Mouse (Mus musculus): ENCODE data around the gene Gpr4.

Gene Gpr4

DNA sequence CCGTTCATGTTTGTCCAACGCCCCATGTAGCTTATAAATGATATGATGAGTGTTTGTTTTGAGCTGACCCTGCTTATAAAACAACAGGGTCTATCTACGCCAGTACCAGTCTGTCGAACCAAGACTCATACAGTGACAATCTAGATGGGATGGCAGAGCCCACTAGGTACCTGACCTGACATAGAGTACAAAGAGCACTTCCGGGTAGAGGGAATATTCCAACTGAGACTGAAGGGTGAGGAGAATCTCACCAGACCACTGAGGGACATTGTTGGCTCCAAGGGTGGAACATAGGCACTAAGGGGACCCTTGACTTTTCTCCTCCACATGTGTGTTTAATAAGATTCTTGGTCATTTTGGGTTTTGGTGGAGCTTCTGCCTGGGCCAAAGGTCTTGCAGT, 17.1 kb downstream of the Gpr4 start:
- DNase-seq (ENCODE audit: low spot score) = no peak

DNA sequence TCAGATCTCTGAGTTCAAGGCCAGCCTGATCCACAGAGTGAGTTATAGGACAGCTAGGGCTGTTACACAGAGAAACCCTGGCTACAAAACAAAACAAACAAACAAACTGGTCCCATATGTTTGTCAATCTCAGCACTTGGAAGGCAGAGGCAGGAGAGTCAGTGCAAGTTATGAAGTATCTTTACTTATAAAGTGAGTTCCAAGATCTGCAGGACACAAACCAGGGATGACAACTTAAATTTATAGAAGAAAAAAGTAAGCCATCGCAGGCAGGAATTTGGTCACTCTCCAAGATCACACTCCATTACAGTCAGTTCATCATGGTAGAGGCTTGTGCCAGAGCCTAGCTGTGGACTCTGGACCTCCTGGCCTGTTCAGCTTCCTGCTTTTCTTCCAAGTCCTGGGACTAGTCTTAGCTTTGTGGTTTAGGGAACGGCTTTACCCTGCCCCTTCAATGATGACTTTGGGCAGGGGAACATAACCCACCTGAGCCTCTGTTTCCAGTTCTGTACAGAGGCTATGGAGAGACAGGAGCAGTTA, 17.8 kb downstream of the Gpr4 start:
- DNase-seq (ENCODE audit: low spot score) = no peak

GRCm38 (mm10) chr7:19230899-19231298, 18.6 kb downstream of the Gpr4 start:
- DNase-seq (ENCODE audit: low spot score) = no peak

GRCm38 (mm10) chr7:19231849-19232248, 19.5 kb downstream of the Gpr4 start:
- DNase-seq (ENCODE audit: low spot score) = no peak

DNA sequence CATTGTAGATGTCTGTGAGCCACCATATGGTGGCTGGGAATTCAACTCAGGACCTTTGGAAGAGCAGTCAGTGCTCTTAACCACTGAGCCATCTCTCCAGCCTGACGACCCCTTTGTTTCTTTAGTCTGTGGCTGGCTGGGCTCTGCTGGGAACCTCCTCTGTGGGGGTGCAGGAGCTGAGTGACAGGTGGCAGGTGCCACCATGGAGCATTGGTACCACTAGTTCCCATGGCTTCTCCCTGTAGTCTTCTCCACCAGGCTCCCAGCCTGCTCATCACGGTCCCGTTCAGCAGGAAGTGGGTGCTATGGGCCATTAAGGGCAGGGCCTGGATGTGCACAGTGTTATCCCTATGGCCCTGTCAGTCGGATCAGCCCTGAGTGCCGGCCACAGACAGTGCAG, 22.3 kb downstream of the Gpr4 start:
- DNase-seq (ENCODE audit: low spot score) = no peak

GRCm38 (mm10) chr7:19235092-19235671, 22.8 kb downstream of the Gpr4 start:
- DNase-seq (ENCODE audit: low spot score) = no peak

- no peak for DNase-seq (ENCODE audit: low spot score)
Measured at GRCm38 (mm10) chr7:19236411-19236810, 24.1 kb downstream of the Gpr4 start.

GRCm38 (mm10) chr7:19238344-19238743, 26.0 kb downstream of the Gpr4 start:
- no peak for DNase-seq (ENCODE audit: low spot score)

GRCm38 (mm10) chr7:19239423-19239822, 27.1 kb downstream of the Gpr4 start:
- peak; percentile 88 for DNase-seq (ENCODE audit: low spot score)

GRCm38 (mm10) chr7:19239986-19240385, 27.6 kb downstream of the Gpr4 start:
- DNase-seq (ENCODE audit: low spot score) = no peak

DNA sequence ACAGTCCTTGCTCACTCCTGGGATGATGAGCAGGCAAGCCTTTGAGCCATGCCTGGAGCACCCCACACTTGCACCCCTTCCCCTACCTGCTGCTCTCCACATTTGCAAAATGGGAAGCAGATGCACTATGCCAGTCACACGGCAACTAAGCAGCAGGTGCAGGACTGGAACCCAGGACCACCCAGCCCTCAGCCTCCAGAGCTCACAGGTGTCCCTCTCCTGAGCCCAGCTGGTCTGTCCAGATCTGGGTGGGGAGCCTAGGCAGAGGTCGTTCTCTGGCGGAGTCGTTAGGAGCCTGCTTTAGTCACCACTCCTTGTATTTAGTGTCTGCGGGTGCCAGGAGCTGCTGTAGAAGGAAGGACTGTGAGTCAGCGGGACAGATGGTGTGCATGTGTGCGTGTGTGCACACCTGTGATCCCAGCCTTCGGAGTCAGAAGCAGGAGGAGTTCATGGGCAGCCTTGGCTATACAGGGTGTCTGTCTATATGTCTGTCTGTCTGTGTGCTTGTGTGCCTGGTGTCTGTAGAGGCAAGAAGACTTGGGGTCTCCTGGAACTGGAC, 28.6 kb downstream of the Gpr4 start:
- no peak for DNase-seq (ENCODE audit: low spot score)

GRCm38 (mm10) chr7:19242005-19242404, 29.7 kb downstream of the Gpr4 start:
- DNase-seq (ENCODE audit: low spot score) = no peak

DNA sequence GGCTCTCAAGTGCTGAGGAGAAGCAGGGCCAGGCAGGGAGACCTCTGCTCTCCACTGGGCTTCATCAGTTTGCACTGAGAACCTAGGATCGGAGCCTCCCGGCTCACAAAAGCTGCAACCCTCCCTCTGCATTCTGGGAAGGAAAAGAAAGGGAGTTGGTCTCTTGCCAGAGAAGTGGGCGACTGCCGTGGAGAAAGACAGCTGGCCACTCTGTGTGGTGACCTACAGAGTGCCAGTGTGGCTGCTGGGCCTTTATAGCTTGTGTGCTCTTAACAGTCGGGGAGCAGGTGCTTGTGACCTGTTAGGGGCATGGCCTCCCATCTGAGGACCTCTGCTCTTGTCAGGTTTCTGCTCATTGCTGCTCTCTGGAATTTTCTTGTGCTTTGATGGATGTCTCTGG, 31.5 kb downstream of the Gpr4 start:
- no peak for DNase-seq (ENCODE audit: low spot score)

GRCm38 (mm10) chr7:19245083-19245482, 32.7 kb downstream of the Gpr4 start:
- no peak for DNase-seq (ENCODE audit: low spot score)

- no peak for DNase-seq (ENCODE audit: low spot score)
Measured at GRCm38 (mm10) chr7:19246855-19247254, 34.5 kb downstream of the Gpr4 start.

GRCm38 (mm10) chr7:19247511-19247910, 35.2 kb downstream of the Gpr4 start:
- DNase-seq (ENCODE audit: low spot score) = no peak

DNA sequence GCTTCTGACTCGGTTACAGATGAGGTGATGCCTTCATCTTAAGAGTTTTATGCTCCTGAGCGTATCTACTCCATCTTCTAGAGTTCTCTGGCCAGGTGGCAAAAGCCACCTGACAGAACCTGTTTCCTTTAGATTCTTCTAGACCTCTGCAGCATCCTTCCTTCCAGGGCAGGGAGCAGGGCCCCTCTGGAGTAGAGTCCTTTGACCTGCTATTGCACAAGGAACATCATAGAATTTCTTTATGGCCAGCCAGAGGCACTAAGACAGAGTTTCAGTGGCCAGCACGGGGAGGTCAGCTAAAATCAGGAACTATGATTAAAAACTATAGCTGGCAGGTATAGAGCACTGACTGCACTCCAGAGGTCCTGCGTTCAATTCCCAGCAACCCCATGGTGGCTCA, 39.7 kb downstream of the Gpr4 start:
- no peak for DNase-seq (ENCODE audit: low spot score)

- no peak for DNase-seq (ENCODE audit: low spot score)
Measured at GRCm38 (mm10) chr7:19253437-19253836, 41.1 kb downstream of the Gpr4 start.

GRCm38 (mm10) chr7:19255395-19255794, 43.1 kb downstream of the Gpr4 start:
- no peak for DNase-seq (ENCODE audit: low spot score)

- no peak for DNase-seq (ENCODE audit: low spot score)
Measured at GRCm38 (mm10) chr7:19256567-19256966, 44.2 kb downstream of the Gpr4 start.

DNA sequence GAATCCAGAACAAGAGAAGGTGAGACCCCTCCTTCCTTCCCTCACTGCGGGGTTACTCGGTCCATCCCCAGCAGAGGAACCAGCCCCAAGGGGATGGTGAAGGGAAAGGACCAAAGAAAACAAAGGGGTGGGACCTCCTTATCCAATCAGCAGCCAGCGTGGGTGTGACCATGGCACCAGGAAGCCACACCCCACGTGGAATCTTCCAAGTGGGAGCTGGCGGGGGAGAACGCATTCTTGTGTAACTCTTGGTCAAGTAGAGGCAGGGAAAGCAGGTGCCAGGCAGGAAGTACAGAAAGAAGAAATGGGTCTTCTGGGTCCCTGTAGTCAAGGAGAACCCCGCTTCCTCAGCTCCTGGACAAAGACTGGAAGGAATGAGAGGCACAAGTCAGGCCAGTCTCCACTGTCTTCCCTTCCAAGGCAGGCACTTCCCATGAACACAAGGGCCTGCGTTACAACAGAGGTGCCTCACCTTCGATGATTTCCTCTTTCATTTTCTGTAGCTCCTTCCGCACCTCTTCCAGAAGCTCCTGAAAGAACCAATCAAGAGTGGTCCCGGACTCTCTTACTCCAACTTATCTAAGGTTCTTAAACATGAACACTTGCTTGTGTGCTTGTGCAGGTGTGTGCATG, 45.2 kb downstream of the Gpr4 start:
- DNase-seq (ENCODE audit: low spot score) = peak; percentile 47

GRCm38 (mm10) chr7:19258336-19258735, 46.0 kb downstream of the Gpr4 start:
- DNase-seq (ENCODE audit: low spot score) = no peak

GRCm38 (mm10) chr7:19265147-19265546, 52.8 kb downstream of the Gpr4 start:
- DNase-seq (ENCODE audit: low spot score) = no peak
